Mouse (Mus musculus) T-helper 1 cell (primary cell): Measurements from ENCODE around the gene Otud7a.

Experiments used
- in situ Hi-C: fragments of 300-600 bp; cut with MboI, MseI; formaldehyde crosslinking; loops from one replicate; pipeline ENCODE4 v1.15.1; 2025; ENCODE audit warnings: high pct_unique_total_duplicates

The Otud7a gene

DNA sequence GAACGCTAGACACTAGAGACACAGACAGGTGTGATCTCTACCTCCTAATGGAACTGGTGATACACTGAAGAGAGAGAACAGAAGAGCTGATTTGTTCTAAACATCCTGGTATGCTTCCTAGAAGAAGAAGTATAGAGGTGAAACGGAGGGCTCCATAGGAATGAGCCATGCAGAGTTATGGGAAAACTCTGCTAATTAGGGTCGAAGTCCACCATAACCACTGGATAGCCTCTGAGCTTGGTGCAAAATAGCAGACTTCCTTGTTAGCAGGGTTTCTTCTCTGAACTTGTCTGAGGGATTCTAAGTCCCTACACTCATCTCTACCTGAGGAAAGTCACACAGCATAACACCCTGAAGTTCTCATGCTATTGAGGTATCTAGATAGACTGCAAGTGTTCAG, 114.4 kb downstream of the Otud7a start:
- in situ Hi-C loops, result no loop called here

DNA sequence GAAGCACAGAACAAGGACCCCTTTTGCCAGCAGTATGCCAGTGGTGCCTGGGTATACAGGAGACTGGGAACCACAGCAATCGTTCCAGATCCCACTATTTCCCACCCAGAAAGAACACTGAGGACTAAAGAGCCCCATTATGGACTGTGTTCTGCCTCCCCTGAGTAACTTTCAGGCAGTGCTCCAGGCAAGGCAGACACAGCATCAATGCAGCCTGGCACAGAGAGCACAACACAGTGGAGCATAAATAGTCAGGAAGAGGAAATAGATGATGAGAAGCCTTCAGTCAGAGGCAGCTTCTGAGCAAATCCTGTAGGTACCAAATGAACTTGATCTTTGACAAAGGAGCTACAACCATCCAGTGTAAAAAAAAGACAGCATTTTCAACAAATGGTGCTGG, 115.1 kb downstream of the Otud7a start:
- in situ Hi-C loops, result no loop called here

DNA sequence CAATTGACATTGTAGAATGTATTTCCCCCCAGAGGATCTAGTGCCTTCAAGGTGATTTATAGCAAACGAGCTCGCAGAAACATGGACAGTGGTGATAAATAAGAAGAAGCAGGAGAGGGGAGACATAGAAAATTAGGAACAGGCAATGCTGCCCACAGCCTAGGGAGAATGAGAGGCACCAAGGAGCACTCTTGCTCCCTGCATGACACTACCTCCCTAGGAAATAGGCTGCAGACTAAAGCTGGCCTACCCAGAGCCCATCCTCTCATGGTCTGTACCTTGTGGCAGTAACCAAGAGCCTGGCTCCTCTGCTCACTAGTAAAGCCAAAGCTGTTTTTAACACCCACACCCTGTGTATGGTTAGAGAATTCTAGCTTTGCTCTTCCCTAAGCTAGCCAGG, 138.8 kb downstream of the Otud7a start:
- in situ Hi-C loops, result no loop called here

DNA sequence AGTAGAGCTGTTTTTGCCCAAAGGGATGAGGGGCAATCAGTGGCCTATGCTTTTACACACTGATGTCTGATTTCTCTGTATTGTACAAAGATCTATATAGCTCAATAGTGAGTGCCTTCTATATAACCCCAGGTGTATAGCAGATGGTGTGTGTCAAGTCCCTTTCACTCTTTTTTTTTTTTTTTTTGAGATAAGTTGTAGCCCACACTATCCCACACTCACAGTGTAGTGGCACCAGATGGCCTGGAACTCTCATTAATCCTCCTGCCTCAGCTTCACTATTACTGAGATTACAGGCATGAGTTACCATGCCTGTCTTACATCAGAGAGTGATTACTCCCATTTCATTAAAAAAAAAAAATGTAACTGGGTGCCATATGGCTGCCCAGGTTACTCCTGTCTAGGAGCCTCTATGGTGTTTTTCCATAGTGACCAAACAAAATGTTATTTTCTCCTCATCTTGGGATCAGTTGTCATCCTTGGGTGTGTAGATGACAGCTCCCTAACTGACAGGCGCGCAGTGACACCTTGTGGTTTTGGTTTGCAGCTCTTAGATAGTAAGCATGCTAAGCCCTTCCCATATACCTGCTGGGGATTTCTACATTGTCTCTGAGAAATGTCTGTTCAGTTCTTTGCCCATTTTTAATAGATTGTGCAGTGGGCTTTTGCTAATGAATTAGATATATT, 141.8 kb downstream of the Otud7a start:
- in situ Hi-C loops, result no loop called here

DNA sequence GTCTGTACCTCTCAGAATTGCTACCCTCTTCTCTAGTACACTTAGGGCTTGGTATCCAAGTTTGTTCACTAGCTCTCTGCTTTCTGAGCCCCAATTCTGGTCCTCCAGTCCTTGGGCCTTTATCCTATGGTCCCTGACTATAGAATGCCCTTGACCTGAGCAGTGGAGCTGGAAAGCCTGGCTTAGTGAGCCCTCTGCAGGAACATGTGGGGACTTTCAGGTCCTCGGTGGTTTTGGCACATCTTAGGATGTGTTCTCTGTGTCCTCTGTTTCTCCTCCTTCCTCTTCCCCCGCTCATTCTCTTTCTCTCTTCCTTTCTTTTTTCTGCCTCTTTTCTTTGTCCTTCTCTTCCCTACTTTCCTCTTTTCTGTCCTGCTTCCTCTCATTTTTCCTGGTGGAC, 145.8 kb downstream of the Otud7a start:
- in situ Hi-C loops, result no loop called here

DNA sequence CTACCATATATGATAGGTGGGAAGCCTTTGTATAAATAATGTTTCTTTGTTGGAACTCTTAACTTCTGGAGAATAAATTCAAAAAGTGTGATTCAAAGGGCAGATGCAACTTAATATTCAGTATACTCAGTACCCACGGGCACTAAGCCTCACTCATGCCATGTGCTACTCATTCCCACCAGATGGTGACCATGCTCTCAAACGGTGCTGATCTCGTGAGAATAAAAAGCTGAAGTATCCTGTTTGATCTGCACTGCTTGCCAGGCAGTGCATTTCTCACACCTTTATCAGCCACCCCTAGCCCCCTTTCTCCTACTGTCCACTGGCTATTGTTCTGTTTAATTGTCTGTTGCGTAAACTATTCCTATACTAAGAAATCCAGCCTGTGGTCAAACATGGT, 146.8 kb downstream of the Otud7a start:
- in situ Hi-C loops, result no loop called here

DNA sequence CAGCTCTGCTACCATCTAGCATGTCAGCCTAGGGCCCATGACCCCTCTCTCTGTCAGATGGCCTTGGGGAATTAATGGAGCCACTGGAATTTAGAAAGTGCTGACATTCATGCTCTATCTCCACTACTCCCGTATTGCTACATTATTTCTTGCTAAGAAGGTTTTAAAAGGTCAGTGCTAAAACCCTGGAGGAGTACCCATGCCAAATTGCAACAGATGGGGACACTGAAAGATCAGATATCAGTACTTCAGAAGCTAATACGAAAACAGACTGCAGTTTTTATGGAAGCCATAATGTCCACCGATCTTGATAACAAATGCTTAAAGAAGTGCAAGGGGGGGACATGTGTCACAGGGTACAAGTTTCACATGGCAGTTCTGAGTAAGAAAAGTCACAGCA, 147.5 kb downstream of the Otud7a start:
- in situ Hi-C loops, result no loop called here

DNA sequence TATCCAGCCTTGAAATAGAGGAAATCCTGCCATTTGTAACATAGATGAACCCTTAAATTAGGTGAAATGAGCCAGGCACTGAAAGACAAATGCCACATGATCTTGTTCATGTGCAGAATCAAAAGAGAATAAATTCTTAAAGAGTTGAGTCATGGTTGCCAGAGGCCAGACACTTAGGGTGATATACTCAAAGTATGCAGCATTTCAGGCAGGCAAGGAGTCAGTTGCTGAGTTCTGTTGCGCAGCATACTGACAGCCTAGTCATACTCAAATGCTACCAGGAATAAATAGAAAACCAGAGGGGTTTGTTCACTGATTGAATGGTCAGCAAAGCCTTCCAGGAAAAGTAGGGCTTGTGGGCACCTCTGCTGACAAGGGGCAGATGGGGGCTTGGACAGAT, 160.3 kb downstream of the Otud7a start:
- in situ Hi-C loops, result no loop called here

DNA sequence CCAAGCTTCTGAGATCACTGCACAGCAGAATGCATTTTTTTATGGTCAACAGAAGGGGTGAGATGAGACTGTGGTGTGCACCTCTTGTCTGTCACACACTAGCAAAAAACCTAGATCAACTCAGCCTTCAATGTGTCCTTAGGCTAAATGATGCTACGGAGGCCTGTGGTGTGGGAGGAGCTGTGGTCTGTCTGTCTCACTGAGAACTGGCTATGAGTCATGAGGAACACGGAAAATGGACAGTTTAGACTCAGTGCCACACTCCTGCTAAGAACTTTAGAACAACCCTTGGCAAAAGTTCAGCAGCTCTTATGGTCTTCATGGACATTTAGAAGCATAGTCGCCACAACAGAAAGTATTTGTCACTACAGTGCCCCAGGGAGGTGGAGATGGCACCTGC, 172.5 kb downstream of the Otud7a start:
- in situ Hi-C loops, result no loop called here

DNA sequence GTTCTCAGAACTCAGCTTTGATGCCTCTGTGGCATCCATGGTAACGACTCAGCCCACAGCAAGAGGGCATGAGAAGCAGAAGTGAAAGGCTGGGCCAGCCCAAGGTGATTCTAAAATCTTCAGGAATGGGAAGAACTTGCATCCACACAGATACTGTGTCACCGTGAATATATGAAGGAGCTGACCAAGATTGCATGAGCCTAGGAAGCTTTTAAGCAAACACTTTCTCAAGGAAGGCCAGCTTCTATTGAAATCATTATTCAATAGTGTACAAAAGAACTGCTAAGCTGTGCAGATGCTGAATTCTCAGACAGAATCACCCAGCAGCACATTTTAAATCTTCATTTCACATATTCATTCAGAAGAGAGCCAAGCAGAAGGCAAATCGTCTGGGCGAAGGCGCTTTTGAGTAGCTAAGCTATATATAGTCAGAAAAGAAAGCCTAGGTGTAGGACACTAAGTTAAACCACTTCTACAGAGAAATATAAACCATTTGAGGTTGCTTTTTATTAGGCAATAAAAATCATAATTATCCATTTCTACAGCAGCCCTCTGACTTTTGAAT, 176.3 kb downstream of the Otud7a start:
- in situ Hi-C loops, result no loop called here

DNA sequence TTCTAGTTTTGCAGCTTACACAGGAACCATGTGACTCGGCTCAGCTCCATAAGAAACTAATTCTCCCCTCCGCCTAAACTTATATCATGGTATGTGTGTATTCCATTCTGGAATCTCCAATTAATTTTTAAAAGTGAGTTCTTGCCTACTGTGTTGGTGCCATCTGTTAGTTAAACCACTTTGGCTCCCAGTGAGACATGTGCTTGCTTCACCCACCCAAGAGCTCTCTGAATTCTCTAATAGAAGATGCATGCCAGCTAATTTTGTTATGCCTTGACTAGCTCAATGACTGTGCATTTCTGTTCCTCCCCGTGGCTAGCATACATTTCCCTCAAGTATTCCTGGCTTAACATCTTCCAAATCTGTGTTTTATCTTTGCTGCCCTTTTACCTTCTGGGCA, 193.1 kb downstream of the Otud7a start:
- in situ Hi-C loops, result no loop called here

DNA sequence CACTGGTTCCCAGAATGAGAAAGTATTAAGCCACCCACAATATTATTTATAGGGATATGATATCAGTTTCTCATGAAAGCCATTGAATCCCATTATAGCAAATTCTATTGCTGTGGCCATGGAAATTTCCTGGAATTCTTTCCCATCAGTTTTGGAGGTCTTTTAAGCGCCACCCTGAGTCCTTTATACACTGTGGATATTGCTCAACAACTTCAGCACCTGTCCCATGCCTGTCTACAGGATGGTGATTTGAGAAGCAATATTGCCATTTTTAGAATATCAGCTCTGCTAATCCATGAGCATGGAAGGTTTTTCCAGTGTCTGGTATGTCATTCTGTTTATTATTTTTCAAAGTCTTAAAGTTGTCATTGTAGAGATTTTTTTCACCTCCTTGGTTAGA, 199.5 kb downstream of the Otud7a start:
- in situ Hi-C loops, result no loop called here

DNA sequence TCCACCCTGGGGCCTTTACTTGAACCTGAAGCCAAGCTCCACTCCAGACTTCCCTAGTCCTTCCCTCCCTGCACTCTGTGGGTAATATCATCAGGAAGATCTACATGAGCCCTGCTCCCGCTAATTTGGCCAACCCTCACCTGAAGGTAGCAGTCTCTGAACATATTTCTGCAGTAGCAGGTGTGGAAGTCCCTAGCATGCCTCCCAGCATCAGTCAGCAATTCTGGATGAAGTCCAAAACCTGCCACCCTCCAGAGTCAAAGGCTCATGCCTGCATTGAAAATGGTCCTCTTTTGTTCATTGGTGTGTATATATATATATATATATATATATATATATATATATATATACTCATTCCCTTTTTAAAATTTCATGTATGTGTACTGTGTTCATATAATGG, 202.6 kb downstream of the Otud7a start:
- in situ Hi-C loops, result no loop called here

DNA sequence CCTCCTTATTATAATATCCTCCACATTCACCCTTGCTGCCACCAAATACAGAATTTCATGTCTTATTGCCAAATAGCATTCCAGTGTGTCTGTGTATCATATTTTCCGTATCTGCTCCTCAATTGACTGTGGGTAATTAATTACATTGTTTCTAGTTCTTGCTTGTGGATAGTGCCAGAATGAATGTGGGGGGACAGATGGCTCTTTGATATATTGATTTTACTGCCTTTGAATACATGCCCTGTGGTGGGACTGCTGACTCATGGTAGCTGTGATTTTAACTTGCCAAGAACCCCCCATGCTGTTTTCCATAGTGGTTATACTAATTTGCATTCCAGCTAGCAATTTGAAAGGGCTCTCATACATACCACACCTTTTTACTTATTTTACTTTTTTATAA, 215.7 kb downstream of the Otud7a start:
- in situ Hi-C loops, result no loop called here

DNA sequence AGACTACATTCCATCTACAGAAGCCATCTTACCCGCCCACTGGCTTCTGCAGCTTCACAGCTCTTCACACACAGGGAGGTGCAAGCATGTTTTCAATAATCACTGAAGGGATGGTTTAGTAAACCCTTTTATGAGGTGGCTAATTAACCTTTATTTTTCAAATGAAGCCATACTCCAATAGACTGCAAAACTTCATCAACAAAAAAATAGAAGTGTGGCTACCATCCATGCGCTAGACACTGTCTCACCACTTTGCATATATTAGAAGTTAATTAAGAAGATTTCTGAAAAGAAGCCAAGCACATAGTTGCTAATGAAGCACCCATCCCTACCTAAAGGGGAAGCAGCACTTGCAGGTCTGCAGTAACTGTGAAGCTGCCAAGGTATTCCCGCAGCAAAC, 218.2 kb downstream of the Otud7a start:
- in situ Hi-C loops, result no loop called here

DNA sequence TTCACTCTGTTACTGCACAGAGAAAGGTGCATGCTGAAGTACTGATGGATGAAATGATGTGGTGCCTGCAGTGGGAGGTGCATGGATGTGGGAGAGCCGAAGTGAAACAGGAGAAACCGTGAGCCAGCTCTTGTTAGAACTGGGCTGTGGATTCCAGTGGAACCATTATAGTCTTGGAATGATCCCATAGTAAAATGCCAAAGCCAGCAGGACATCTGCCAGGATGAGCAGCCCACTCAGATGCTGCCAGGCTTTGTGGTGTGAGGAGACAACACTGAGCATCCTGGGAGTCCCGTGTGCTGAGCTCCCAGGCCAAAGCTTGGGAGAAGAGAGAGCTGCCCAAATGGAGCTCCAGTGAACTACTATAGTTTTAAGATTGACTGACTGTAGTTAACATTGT, 220.9 kb downstream of the Otud7a start:
- in situ Hi-C loops, result no loop called here

DNA sequence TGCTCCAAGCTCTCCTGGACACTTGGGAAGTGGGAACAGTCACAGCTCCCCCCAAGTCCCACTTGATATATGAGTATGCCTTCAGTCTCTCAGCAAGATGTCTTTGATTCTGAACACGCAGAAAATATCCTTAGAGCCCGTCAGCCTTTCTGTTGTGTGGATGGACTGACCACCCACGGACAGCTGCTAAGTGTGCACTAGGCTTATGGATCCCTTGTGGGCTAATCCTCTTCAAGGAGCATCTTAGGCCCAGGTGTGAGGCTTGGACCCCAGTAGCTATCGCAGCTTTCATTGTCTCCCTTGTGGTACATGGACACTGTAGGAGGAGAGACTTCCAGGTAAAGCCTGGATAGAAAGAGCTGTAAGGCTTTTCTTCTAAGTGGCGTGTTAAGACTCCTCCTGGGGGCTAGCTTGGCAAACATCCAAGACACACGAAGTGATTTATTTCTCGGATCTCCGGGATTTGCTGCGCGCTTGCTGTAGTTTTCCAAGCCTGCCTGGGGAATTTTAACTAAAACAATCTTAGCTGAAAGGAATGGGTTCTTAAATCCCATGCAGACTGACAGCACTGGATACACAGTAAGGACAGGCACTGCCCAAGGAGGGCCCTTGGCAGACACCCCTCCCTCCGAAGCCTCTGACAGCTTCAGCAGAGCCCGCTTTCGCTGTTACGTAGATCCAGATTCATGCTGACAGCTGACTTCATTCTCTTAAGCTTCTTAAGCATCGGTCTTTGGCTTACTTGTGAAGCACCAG, 223.6 kb downstream of the Otud7a start:
- in situ Hi-C loops, result no loop called here

DNA sequence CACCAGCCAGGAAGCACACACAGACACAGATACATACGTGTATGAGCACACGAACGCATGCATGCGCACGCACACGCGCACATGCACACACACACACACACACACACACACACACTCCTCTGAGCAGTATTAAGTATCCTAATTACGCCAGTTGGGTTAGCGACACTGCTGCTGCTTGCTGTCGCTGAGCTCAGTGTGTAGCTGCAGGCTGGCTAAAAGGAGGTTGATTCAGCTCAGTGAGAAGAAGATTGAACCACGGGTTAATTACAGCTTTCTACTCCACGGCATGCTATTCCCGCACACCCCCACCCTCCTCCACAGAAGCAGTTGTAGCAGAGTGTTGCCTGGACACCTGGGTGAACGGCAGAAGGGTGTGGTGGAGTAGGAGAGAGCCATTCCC, 224.4 kb downstream of the Otud7a start:
- in situ Hi-C loops, result no loop called here

DNA sequence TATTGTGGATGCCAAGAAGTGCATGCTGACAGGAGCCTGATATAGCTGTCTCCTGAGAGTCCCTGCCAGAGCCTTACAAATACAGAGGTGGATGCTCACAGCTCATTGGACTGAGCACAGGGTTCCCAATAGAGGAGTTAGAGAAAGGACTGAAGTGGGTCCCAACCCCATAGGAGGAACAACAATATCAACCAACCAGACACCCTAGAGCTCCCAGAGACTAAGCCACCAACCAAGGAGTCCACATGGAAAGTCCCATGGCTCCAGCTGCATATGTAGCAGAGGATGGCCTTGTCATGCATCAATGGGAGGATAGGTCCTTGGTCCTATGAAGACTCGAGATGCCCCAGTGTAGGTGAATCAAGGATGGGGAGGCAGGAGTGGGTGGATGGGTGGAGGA, 226.4 kb downstream of the Otud7a start:
- in situ Hi-C loops, result loop anchor here (10.0 kb wide), 1 partner anchor 284 kb away; no protein-coding TSS in a partner anchor

DNA sequence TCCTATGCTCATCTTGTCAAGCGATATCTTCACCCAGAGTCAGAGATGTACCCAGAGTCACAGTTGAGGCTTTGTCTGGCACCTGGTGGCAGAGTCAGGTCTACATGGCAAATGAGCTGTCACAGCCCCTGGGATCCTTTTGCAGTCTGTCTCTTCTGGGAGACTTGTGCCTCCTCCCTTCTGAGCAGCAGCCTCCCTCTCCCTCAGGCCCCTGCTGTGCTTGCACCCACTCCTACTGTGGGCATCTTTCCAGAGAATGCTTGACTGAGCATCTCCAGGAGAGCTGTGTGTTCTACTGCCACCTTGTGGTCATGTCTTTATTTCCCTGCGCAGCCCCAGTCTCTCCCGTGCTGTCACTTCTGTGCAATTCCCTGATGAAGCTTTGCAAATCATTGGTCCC, 227.4 kb downstream of the Otud7a start:
- in situ Hi-C loops, result loop anchor here (10.0 kb wide), 1 partner anchor 283 kb away; no protein-coding TSS in a partner anchor

DNA sequence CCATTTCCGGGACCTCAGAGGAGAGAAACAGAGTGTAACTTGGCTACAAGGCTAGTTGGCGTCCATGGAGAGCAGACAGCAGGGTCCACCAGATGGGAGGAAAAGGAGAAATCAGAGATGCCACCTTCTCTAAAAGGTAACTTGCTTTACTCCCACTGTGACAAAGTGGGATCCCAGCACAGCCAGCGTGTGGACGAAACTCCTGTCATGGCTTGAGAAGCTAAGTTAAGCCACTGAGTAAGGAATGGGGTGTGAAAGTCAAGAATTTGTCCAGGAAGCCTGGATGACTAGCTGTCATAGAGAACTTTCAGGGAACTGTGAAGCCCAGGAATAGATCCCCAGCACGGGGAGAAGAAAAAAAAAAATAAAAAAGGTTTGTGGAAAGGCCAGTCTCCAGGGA, 232.1 kb downstream of the Otud7a start:
- in situ Hi-C loops, result loop anchor here (10.0 to 25.0 kb wide), 3 partner anchors 278 to 1761 kb away; no protein-coding TSS in a partner anchor

DNA sequence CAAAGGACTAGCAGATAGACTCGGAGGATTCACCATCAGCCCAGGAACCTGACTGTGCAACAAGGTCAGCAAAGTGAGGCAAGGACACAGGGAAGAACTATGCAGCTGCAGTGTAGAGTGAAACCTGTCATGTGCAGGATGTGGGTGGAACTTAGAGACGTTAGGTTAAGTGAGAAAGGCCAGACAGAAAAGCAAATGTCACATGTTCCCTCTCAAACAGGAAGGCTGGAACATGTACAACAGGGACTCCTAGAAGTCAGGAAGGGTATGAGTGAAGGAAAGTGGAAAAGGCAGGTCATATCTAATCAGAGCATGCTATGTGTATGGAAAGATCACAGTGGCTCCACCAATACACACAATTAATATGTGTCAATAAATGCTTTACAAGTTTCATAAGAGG, 232.6 kb downstream of the Otud7a start:
- in situ Hi-C loops, result loop anchor here (10.0 to 25.0 kb wide), 3 partner anchors 278 to 1760 kb away; no protein-coding TSS in a partner anchor

DNA sequence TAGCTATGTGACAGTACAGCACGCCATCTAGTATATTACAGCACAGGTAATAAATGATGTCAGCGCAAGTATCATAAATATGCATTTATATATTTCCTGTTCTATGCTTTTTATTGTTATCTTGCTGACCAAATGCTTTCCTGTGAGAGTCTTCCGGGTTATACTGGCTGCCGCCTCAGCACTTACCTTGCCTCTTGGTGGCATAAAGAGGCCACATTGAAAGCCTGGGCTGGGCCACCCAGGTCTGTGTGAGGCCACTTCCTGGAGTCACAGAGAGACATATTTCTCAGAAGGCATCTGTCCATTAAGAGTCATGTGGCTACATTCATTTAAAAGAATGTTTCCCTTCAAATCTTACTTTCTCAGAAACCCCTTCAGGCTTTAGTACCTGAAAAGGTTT, 242.5 kb downstream of the Otud7a start:
- in situ Hi-C loops, result loop anchor here (25.0 kb wide), 2 partner anchors 1250 to 1750 kb away; no protein-coding TSS in a partner anchor
